Mouse (Mus musculus) forebrain, embryonic 16.5 days (tissue): Measurements from ENCODE around the gene Hira. TPM values are rescaled to one million over a fixed set of nuclear protein-coding genes. Genes with fewer than 3 reads are reported as not detected.

ENCODE experiments used
- ATAC-seq: fragments of 200-750 bp; cut with Nextera tagmentation; 2 replicates; pipeline ENCODE4 v1.8.0; 2017; ENCODE audit warnings: mild to moderate bottlenecking, moderate library complexity
- H3K27ac ChIP-seq: fragments of 300-500 bp; sonication (generic); 2 replicates; pipeline ENCODE4 v1.5.1; 2014; ENCODE audit warnings: low read length, control low read depth
- H3K27me3 ChIP-seq: fragments of 300-500 bp; sonication (generic); replicated peaks from 2 replicates; pipeline ENCODE4 v1.6.1; 2014; ENCODE audit warnings: low read length; ENCODE audit not compliant: control insufficient read depth, insufficient read depth
- H3K36me3 ChIP-seq: fragments of 300-500 bp; sonication (generic); 2 replicates; pipeline ENCODE4 v1.6.1; 2014; ENCODE audit not compliant: control insufficient read depth, insufficient read depth
- H3K4me1 ChIP-seq: fragments of 300-500 bp; sonication (generic); replicated peaks from 2 replicates; pipeline ENCODE4 v1.6.1; 2014; ENCODE audit warnings: low read length; ENCODE audit not compliant: control insufficient read depth, insufficient read depth
- H3K4me2 ChIP-seq: fragments of 300-500 bp; sonication (generic); 2 replicates; pipeline ENCODE4 v1.6.1; 2014; ENCODE audit warnings: mild to moderate bottlenecking, low read length, control low read depth
- H3K4me3 ChIP-seq: fragments of 300-500 bp; sonication (generic); replicated peaks from 2 replicates; pipeline ENCODE4 v1.5.1; 2014; ENCODE audit warnings: mild to moderate bottlenecking, low read length, control low read depth
- H3K9ac ChIP-seq: fragments of 300-500 bp; sonication (generic); replicated peaks from 2 replicates; pipeline ENCODE4 v1.6.1; 2014; ENCODE audit warnings: low read depth, low read length, control low read depth
- H3K9me3 ChIP-seq: fragments of 300-500 bp; sonication (generic); 2 replicates; pipeline ENCODE4 v1.6.1; 2016; ENCODE audit warnings: low read length; ENCODE audit not compliant: control insufficient read depth
- WGBS: fragments of 180-500 bp; shearing (Covaris S2); extraction: QIAGEN DNeasy Blood & Tissue Kit; methylation state at CpG from one replicate; pipeline ENCODE4 v1.1.7; 2014; 5-methylcytosine and 5-hydroxymethylcytosine counted together
- polyA plus RNA-seq: library from polyadenylated mRNA; unstranded; fragments of >200 nt; fragmentation: Nextera tagmentation; extraction: Ambion mirVana; gene quantifications from 2 replicates; pipeline ENCODE4 v1.2.1, GENCODE M21; 2015

Hira gene
- polyA plus RNA-seq, 1 experiment from 2014 or later, result 23.1 TPM

DNA sequence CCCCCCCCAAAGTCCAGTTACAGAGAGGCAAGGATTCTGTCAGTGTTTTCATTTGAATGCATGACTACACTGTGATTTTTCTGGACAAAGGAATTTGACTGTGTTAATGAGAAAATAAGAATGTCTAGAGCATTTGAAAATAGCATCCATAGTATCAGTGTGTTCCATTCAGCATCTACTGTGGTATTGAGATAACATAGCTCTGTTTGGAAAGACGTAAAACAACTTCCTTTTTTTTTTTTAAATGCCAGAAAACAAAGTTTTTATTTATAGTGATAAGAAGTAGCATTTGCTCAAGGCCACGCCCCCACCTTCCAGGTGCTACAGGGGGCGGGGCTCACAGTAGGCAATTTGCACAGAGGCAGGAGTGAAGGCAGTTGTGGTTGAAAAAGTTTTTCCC lies 18.4 kb downstream of the Hira start:
- Histone ChIP-seq H3K9ac (no peak overlapping the region), H3K27ac (no peak overlapping the region), H3K36me3 (peaks cover 18% of the 10 kb centered on the region; the same call in 1 of the 2 replicates), H3K27me3 (no peaks in the 10 kb centered on the region), H3K4me2 (no peak overlapping the region), H3K4me3 (no peak overlapping the region), H3K9me3 (no peaks in the 10 kb centered on the region), H3K4me1 (no peaks in the 10 kb centered on the region)
- WGBS, result 84% methylated on average over 3 of the region's 3 CpGs
- ATAC-seq, result no peak

DNA sequence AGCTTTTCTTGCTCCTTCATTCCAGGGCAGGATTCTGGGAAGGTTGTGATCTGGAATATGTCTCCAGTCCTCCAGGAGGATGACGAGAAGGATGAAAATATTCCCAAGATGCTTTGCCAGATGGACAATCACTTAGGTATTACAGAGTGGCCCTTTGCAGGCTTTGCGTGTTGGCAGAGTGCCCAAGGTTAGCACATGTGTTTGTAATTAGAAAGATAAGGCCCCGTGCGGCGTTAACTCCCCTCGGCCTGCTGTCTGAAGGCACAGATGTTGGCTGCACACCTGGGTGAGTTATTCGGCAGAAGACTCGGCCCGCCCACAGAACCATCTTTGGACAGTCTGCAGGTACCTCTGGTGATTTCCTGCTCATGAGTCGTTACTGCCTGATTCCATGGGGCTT lies 19.6 kb downstream of the Hira start:
- Histone ChIP-seq H3K9ac (no peak overlapping the region), H3K4me2 (no peak overlapping the region), H3K9me3 (no peaks in the 10 kb centered on the region), H3K4me1 (no peaks in the 10 kb centered on the region), H3K27ac (no peak overlapping the region), H3K27me3 (no peaks in the 10 kb centered on the region), H3K36me3 (peaks cover 19% of the 10 kb centered on the region), H3K4me3 (no peak overlapping the region)
- no peak for ATAC-seq
- WGBS, result 81% methylated on average over 10 of the region's 10 CpGs

DNA sequence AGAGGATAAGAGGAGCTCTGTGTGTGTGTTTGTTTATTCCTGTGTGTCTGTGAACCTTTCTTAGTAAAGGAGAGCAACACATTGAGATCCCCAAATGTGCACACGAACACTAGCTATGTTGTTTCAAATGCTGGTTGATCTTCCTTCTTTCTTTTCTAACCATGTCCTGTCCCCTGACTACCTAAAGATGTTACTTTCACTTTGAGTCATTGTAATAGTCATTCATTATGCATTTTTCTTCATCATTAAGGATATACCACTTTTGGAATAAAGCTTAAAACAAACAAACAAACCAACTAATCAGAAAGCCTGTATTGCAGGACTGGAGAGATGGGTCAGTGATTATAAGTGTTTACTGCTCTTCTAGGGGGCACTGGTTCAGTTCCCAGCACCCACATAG lies 28.8 kb downstream of the Hira start:
- no peak overlapping the region for H3K4me2 ChIP-seq
- no peak for ATAC-seq
- H3K4me1 ChIP-seq, result no peaks in the 10 kb centered on the region
- H3K9me3 ChIP-seq, result no peaks in the 10 kb centered on the region
- no peaks in the 10 kb centered on the region for H3K27me3 ChIP-seq
- 93% methylated on average over 1 of the region's 1 CpGs for WGBS
- H3K36me3 ChIP-seq, result peaks cover 18% of the 10 kb centered on the region
- no peak overlapping the region for H3K4me3 ChIP-seq
- H3K27ac ChIP-seq, result no peak overlapping the region
- no peak overlapping the region for H3K9ac ChIP-seq

DNA sequence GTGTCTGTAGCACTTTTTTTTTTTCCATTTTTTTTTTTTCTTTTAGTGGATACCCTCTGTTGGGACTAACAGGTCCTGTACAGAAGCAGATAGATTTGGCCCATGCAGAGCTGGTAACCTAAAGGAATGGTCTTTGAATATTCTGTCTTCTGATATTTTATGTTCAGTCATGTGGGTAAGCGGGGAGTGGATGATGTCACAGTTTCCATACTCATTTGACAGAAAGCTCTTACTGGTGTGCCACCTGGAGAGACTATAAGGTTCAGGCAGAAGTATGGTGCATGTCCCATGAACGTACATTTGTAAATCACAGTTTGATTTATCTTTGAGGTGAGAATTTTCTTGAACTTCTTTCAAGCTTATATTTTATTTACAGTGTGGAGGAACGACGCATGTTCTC lies 39.2 kb downstream of the Hira start:
- no peaks in the 10 kb centered on the region for H3K9me3 ChIP-seq
- 96% methylated on average over 4 of the region's 4 CpGs for WGBS
- no peak overlapping the region for H3K4me3 ChIP-seq
- no peak overlapping the region for H3K27ac ChIP-seq
- H3K4me1 ChIP-seq, result no peaks in the 10 kb centered on the region
- no peaks in the 10 kb centered on the region for H3K27me3 ChIP-seq
- H3K9ac ChIP-seq, result no peak overlapping the region
- H3K36me3 ChIP-seq, result peaks cover 49% of the 10 kb centered on the region
- ATAC-seq, result no peak
- no peak overlapping the region for H3K4me2 ChIP-seq

DNA sequence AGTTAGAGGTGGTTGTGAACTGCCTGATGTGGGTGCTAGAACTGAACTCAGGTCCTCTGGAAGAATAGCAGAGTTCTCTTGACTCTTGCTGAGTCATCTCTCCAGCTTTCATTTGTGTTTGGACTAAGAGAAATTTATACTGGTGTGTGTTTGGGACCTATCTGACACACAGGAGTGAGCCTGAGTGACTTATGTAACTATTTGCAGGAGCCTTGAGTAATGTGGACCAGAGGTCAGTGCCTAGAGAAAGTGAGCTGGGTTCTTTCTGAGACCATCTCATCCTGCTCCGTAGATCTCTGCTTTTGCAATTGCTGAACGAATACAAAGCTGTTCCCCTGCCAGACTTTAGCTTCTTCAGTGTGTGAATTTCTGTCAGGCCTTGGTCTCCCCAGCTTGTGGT lies 44.9 kb downstream of the Hira start:
- no peak overlapping the region for H3K4me2 ChIP-seq
- no peaks in the 10 kb centered on the region for H3K9me3 ChIP-seq
- no peak overlapping the region for H3K4me3 ChIP-seq
- no peak overlapping the region for H3K27ac ChIP-seq
- WGBS, result 96% methylated on average over 2 of the region's 2 CpGs
- H3K36me3 ChIP-seq, result peaks cover 54% of the 10 kb centered on the region
- no peak for ATAC-seq
- H3K27me3 ChIP-seq, result no peaks in the 10 kb centered on the region
- no peak overlapping the region for H3K9ac ChIP-seq
- no peaks in the 10 kb centered on the region for H3K4me1 ChIP-seq

DNA sequence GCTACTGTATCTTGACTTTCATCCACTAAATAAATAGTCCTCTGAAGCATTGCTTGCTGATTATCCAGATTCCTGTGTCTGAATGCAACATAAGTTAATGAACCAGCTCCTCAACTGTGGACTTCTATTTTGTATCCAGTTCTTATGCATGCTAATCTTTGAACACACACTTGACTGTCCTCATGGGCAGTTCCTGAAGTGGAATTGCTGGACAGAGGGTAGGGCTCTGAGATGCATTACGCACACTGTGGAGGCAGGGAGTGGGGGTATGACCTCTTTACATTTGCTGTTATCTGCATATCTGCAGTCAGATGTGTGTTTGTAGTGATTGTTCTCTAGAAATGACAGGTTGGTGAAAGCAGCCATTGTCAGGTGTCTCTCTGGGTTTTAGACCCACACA lies 51.1 kb downstream of the Hira start:
- H3K9me3 ChIP-seq, result no peaks in the 10 kb centered on the region
- ATAC-seq, result no peak
- no peaks in the 10 kb centered on the region for H3K4me1 ChIP-seq
- H3K9ac ChIP-seq, result no peak overlapping the region
- 97% methylated on average over 1 of the region's 1 CpGs for WGBS
- H3K4me2 ChIP-seq, result no peak overlapping the region
- H3K27ac ChIP-seq, result no peak overlapping the region
- H3K4me3 ChIP-seq, result no peak overlapping the region
- peaks cover 35% of the 10 kb centered on the region for H3K36me3 ChIP-seq
- H3K27me3 ChIP-seq, result no peaks in the 10 kb centered on the region

DNA sequence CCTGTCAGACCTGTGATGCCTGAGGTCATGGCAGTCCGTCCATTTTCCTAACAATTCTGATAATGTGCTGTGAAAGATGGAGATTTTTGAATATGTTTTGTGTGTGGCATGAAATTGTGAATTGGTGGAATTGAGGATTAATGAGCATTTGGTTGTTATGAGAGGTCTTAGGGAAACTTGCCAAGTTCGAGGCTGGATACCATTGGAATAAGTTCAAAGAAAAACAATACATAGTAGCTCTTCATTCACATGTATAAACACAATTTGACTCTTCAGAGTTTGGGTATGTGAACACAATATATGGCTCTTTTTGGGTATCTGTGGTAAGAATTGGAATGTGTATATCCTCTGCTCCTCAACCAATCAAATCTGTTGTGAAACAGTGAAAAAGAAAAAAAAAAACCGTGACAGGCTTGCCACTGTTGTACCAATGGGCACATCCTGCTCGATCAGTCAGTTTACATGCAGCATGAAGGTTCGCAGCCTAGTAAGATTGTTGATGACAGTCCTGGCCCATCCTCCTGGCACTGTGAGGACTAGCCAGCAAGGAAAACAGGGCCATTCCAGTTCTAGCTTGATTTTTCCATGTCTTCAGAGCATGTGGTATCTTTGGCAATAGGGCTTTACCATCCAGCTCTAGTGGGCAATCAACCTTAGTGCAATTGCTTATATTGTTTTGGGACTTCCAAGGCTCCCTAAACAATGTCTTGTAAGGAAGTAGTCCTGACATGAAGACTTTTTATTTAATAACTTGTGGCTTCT lies 61.7 kb downstream of the Hira start:
- Histone ChIP-seq H3K9ac (no peak overlapping the region), H3K4me3 (no peak overlapping the region), H3K9me3 (no peaks in the 10 kb centered on the region), H3K27ac (no peak overlapping the region), H3K27me3 (no peaks in the 10 kb centered on the region), H3K4me2 (no peak overlapping the region), H3K36me3 (peaks cover 29% of the 10 kb centered on the region), H3K4me1 (no peaks in the 10 kb centered on the region)
- no peak for ATAC-seq
- WGBS, result 83% methylated on average over 5 of the region's 5 CpGs

DNA sequence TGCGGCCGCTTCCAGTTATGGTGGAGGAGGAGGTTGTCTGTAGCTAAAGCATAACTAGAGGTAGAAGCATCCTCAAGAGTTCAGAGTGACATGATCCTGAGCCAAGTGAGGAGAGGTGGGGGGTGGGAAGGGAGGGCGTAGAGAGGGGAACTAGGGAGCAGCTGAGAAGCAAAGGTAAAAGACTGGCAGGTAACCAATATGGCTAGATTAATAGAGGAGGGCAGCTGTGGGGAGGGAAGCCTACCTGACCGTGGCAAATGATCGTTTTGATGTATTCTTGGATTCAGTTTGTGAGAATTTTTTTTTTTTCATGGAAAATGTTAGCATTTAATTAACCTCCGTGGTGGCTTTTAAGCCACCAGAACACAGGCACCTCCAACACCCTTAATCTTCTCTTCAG lies 67.1 kb downstream of the Hira start:
- no peak for ATAC-seq
- Histone ChIP-seq H3K9ac (no peak overlapping the region), H3K27me3 (no peaks in the 10 kb centered on the region), H3K4me2 (no peak overlapping the region), H3K9me3 (no peaks in the 10 kb centered on the region), H3K27ac (no peak overlapping the region), H3K4me3 (no peak overlapping the region), H3K4me1 (no peaks in the 10 kb centered on the region), H3K36me3 (peaks cover 30% of the 10 kb centered on the region)
- 84% methylated on average over 6 of the region's 6 CpGs for WGBS

DNA sequence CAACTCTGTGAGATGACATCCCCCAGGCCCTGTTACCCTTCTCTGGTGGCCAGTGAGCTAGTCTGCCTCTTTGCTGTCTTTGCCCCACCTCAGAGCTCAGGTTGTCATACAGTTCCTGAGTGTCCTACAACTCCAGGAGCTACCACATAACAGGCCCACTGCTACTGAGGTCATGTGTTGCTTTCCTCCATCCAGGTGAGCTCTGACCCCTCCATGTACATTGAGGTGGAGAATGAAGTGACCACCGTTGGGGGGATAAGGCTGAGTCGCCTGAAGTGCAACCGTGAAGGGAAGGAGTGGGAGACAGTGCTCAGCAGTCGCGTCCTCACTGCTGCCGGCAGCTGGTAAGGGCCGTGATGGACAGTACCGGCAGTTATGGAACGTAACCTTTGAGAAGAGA lies 72.1 kb downstream of the Hira start:
- Histone ChIP-seq H3K9ac (no peak overlapping the region), H3K36me3 (peaks cover 48% of the 10 kb centered on the region), H3K4me1 (no peaks in the 10 kb centered on the region), H3K27me3 (no peaks in the 10 kb centered on the region), H3K4me3 (no peak overlapping the region), H3K9me3 (no peaks in the 10 kb centered on the region), H3K27ac (no peak overlapping the region), H3K4me2 (no peak overlapping the region)
- ATAC-seq, result no peak
- 97% methylated on average over 9 of the region's 9 CpGs for WGBS

DNA sequence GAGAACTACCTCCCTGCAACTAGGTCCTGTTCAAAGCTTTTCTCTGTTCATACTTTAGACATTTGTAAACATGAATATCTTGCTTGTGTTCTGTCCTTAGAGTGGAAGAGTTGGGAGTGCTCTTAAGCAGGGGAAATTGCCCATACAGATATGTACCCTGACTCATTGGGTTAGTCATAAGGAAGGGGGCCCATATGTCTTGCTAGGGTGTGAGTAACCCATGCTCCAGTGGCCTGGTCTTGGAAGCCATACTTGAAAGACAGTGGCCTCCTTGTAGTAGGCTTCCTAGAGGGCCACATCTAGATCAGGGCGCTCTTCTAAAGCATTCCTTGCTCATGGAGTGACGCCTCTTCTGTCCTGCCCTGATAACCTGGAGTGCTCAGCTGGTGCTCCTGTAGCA lies 73.5 kb downstream of the Hira start:
- H3K9ac ChIP-seq, result no peak overlapping the region
- 90% methylated on average over 2 of the region's 2 CpGs for WGBS
- peaks cover 57% of the 10 kb centered on the region for H3K36me3 ChIP-seq
- no peaks in the 10 kb centered on the region for H3K27me3 ChIP-seq
- H3K27ac ChIP-seq, result no peak overlapping the region
- H3K9me3 ChIP-seq, result no peaks in the 10 kb centered on the region
- no peak overlapping the region for H3K4me3 ChIP-seq
- no peak overlapping the region for H3K4me2 ChIP-seq
- no peak for ATAC-seq
- H3K4me1 ChIP-seq, result no peaks in the 10 kb centered on the region
